Mouse (Mus musculus): ENCODE data around the gene Socs2. TPM values are rescaled to one million over a fixed set of nuclear protein-coding genes. Genes with fewer than 3 reads are reported as not detected.

Socs2 gene
- total RNA-seq, 4 experiments from 2014 or later = 32.4 to 40.8 (median 38.9) TPM

DNA sequence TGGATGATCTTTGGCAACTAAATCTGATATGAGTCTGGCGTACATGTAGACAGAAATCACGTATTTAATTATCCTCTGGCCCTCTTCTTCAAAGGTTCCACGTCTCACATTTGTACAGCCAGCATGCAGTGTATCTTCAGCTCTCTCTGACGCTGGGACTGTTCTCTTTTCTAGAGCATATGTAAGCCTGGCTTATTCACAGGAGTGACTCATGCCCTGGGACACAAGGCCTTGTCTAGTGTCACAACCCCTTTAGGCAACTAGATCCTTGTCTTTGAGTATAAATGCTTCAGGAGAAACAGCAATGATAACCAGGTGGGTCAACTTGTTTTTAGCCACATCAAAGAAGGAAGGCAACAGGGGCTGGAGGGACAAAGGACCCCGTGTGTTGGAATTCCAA lies 5.7 kb upstream of the Socs2 start:
- no peak for DNase-seq (ENCODE audit: low spot score in 2 of 2)

DNA sequence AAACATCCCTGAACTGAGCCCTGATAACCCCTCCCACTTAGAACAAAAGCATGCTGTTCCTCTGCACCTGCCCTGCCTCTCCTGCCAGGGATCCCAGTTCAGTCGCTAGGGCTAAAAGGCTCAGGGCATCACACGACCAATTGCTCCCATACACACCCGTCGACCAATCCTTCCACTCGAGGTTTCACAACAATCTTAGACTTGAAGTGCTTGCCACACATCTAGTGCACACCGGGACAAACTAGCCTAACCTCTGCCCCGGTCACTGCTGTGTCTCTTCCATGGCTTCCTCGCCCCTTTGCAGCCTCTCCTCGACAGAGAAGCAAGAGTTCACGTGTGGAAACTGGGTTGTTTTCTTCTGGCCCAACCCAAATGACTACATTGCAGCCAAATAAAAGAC lies 3.3 kb upstream of the Socs2 start:
- no peak for DNase-seq (ENCODE audit: low spot score in 2 of 2)

DNA sequence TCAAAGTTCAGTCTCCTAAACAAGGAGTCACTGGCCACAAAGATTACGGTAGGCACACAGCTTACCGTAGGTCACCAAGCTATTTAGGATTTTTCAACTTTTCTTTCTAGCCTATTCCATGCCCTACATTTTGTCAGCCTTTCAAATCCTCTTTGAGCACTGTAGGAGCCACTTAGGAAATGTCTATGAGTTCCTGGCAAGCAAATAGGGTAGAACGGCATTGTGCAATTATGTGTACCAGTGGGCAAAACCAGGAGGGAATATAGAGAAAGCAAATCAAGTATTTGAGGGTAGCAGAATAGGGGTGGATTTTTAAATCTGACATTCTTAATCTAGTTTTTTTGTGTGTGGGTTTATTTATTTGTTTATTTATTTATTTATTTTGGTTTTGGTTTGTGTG lies 2.7 kb upstream of the Socs2 start:
- no peak for DNase-seq (ENCODE audit: low spot score in 2 of 2)

DNA sequence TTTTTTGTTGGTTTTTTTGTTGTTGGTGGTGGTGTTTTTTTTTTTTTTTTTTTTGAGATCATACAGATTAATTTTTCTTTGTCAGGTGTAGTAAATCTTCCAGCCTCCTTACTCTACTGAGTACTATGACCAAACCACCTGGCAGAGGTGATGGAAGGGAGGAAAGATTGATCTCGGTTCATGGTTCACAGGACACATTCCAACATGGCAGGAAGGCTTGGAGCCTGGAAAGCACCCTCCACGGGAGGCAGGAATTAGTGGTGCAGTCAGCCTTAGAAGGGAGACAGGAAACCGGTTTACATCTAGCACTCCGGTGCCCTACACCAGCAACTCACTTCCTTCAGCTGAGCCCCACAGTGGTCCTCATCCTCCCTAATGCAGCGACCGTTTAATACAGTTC lies 1.7 kb upstream of the Socs2 start:
- no peak for DNase-seq (ENCODE audit: low spot score in 2 of 2)

DNA sequence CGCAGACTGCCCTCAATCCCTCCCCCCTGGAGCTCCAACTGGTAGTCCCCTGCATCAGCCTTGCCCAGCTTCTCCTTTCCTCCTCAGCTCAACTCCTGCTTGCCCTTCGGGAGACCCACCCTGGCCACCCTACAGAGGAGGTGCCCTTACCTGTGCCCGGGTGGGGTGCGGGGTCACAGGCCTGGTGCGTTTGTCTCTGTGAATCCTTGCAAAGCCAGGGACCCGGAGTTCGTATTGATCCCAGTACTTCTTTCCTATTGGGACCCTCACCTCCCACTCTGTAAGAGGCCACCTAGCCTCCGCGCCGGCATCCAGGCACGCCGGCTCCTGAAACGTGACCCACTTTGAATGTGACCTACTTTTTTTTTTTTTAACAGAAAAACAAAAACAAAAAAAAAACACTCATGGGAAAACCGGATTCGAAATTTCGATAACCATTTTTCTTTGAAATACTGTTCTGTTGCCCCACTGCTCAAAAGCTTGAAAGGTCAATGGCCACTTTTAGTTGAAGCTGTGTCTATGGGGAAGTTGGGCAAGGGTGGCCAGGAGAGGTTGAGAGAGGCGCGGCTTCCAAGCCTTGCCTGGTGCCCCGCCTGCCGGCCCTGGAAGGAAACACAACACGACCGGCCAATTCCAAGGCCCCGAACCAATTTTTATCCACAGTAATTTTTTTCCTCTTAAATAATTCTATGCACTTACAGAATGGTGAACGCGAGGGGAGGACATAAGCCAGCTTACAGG lies 686 bp upstream of the Socs2 start:
- peak in 1 of 2 experiments; percentile 37 for DNase-seq (ENCODE audit: low spot score in 2 of 2)

DNA sequence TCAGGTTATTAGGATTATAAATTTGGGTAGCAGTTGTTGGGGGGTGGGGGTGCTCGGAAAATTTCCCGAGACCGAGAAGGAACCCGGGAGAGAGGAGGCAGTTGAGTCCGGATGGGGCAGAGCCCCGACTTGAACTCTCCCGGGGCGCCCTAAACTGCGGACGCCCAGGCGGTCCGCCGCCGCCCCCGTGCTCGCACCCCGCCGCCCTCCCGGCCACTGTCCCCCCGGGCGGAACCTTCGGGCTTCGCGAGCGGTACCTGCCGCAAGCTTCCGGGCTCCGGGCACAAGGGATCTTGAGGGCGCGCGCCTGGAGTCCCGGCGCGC lies 657 bp downstream of the Socs2 start:
- no peak for DNase-seq (ENCODE audit: low spot score in 2 of 2)

DNA sequence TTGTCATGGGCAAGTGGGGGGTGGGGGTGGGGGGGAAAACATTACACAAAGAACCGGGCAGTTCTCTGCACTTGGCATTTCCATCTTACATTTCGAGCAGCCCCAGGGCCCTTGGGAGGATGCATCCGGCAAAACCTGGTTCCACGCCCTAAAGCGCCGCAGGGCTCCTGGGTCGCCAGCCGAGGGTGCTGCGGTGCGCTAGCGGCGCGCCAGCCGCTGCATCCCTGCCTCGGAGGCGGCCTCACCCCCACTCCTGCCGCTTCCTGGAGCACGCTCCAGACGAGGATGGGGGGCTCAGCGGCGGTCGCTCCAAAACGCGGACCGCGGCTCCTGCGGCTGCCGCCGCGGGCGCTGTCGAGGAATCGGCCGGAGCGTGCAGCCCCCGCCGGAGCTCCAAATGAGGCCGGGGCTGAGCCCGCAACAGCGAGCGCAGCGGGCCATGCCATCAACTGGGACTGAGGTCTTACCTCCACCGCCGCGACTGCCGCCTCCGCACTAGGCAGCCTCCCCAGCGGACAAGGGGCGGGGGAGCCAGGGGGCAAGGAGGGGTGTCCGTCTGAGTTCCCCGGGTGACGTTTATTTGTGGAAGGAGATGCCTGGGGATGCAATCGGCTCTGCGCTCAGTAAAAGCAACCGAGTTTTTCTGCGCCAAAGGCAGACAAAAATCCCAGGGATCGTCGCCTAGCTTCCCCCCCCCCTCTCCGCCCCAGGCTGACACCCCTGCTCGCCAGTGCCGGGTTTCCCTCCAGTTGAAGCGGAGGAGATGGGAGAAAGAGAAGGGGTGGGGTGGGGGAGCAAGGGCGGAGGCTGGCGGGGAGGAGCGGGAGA lies 1.2 kb downstream of the Socs2 start:
- peak in 1 of 2 experiments; percentile 28 for DNase-seq (ENCODE audit: low spot score in 2 of 2)

DNA sequence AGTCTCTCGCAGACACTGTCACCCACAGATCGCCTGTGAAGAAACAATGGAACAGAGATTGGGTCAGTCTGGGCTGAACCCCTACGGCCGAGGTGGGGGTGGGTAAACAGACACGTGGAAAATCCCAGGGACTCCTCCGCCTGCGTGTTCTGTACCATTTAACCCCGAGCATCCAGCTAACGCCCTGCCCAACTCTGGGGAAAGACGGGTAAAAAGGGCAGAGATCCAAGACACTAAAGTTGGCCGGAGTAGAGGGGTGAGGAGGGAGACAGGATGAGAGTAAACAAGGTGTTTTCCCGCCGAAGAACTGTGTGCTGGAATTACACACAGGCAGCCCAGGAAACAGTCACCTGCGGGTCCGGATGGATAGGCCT lies 1.8 kb downstream of the Socs2 start:
- DNase-seq (ENCODE audit: low spot score in 2 of 2) = no peak

DNA sequence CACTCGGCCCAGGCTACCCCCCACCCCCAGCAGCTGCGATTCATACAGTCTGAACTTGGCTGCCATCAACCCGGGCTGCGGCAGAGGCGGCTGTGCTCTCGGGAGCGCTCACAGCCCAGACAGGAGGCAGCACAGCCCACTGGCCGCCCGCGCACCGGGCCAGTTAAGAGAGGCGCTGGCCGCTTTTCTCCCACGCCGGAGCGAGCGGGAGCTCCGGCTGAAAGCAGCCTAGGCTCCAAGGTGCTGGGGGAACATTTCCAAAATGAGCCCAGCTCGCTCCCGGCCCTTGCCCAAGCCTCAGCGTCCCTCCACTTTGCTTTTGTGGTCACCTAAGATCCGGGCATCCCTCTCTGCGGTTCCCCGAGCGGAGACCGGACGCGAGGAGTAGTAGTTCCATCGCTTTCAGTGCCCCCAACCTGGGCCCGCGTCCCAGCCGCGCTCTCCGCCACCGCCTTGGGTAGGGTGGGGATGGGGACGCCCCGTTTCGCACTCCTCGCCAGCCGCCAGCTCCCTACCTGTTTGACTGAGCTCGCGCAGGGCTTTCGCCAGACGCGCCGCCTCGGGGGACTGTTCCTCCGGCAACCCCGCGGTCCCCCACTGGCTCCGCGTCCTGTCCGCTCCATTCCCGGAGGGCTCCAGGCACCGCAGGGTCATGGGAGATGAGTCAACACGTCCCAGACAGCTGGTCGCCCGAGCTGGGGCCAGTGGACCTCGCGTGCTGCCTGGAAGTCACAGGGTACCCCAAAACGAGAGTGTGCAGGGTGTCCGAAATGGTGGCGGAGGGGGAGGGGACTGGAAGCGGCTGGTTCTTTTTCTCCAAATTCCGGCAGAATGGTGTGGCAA lies 2.4 kb downstream of the Socs2 start:
- no peak for DNase-seq (ENCODE audit: low spot score in 2 of 2)

DNA sequence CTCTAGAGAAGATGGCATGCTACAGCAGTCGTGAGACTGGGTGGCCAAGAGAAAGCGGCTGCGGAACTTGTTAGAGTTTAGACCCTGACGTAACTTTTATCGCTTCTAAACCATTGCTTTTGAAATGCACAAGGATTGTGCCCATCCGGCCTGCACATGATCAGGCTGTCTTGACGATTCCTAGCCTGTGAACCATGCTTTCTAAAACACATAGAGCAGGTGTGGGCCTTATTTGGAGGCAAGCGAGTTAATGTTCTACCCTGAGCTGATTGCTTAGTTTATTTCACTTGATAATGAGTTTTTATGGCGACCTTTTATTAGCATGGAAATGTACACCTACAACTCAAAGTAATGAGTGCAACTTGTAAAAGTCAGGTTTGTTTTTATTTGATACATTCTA lies 5.8 kb downstream of the Socs2 start:
- DNase-seq (ENCODE audit: low spot score in 2 of 2) = no peak

DNA sequence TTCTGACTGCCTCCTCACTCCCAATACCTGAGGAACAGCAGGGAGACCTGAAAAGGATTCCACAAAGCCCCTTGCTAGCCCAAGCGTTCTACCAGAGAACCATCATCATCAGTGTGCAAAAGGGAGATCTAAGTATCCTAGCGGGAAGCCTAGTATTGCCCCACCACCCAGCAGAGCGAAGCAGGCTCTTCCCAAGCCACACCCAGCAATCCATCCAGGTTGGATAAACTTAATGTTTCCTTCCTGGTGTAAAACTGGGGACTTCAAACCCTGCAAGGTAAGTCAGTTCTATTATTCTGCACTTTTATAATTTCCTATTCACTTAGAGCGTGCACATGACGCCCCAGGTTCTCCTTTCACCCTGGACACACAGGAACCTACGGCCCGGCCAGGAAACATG lies 6.3 kb downstream of the Socs2 start:
- DNase-seq (ENCODE audit: low spot score in 2 of 2) = no peak

DNA sequence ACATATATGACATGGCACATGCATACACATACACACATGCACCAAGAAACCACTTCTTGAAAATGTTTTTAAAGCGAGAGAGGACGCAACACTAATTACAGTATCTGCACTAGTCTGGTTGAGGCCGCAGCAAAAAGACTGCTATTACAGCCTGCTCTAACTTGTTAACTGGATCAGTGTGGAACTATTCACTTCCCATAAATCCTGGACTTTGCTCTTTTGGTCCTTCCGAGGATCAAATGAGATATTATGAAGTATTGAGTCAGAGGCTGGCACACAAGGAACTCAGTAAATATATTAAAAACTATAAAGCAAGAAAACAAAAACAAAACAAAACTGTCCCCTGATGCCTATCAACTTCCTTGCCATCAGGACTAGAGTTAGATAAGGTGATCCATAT lies 6.8 kb downstream of the Socs2 start:
- no peak for DNase-seq (ENCODE audit: low spot score in 2 of 2)

DNA sequence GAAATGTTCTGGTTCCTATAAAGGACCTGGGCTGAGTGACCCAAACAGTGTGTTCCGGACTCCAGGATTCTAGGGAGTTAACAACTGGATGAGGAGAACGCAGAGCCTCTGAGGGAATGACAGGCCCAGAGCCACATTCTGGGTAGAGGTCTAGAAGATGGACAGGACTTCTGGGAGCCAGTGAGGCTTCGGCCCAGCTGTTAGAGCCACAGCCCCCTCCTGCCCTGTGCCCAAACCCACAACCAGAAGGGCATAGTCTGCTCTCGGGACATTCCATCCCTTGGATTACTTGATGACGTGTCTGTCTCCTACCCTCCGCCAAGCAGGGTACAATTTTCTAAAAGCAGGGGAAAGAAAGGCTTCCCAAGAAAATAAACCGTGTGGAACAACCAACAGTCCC lies 7.8 kb downstream of the Socs2 start:
- no peak for DNase-seq (ENCODE audit: low spot score in 2 of 2)

DNA sequence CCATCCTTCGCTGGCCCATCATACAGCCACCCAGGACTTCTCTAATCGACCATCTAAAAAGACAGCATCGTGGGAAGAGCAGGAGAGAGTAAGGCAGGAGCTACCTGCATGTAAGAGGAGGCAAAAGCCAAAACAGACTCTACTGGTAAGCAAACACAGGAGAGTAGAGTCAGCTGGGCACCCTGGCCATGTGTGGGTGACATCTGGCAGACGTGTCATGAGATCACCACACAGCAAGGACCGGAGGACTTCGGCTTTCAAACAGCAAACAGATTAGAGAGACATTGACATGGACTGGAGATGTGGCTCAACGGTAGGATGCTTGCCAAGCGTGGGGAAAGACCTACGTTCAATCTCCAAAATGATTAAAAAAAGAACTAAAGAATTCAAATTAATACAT lies 8.5 kb downstream of the Socs2 start:
- DNase-seq (ENCODE audit: low spot score in 2 of 2) = no peak

DNA sequence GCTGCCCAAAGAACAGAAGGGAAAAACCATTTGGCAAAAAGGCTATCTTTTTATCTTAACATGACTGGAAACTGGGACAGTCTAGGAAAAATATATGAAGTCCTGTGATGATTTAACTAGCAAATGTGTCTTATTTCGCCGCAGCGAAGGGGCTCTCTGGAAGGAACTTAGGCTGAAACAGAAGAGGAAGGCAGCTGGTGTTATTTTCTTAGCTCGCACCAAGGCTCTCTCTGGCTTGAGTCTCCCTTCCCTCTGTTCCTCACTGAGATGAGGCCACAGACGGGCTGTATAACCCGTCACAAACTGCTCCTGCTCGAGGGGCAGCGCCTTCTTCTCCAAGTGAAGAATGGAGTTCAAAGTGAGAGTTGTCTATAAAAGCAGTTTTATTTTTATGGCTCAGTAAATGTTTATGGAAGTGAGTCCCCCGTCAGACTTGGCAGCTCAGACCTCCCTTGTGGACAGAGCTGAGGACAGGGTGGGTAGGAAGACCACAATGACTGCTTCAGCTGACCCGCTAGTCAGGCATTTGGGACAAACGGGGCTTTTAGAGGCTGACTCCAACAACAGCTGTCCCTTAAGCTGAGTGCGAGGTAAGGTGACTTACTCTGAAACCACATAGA lies 9.3 kb downstream of the Socs2 start:
- DNase-seq (ENCODE audit: low spot score in 2 of 2) = no peak

DNA sequence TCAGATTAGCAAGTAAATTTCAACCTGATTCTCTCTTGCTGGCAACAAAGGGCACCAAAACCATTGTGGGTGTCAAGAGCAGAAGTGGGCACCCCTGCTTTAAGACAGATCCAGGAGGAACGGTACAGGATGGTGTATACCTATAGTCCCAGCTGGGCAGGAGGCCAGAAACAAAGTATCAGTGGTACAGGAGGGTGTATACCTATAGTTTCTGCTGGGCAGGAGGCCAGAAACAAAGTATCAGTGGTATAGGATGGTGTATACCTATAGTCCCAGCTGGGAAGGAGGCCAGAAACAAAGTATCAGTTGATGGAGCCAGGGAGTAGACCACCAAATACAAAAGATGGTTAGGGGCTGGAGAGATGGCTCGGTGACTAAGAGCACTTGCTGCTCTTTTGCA lies 12.2 kb downstream of the Socs2 start:
- no peak for DNase-seq (ENCODE audit: low spot score in 2 of 2)

DNA sequence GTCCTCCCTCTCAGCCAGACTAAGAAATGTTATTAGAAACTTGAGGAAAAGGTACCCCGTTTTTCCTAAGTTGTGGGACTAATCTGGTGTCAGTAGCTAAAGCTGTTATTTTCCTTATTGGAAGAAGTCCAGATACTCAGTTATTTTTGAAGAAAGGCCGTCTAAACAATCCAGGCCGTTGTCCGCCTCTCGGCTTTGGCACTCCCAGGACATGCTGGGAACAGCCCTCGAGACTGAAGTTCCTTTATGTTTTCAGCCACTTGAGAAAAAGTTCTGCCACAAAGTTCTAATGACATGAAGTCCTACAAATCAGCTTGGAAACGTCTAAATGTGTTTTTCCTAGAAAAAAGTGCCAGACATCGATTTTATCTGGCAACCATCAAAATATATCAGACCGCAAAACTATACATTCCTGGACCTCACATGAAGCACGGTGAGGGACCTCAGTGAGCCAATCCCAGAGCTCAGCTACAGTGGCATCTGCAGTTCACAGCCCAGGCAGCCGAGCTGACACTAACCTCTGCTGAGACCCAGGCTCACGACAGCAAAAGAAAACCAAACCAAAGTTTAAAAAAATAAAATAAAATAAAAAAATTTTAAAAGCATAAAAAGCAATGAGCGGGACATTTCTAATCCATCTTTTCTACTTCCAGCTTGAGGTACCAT lies 17.2 kb downstream of the Socs2 start:
- DNase-seq (ENCODE audit: low spot score in 2 of 2) = no peak

DNA sequence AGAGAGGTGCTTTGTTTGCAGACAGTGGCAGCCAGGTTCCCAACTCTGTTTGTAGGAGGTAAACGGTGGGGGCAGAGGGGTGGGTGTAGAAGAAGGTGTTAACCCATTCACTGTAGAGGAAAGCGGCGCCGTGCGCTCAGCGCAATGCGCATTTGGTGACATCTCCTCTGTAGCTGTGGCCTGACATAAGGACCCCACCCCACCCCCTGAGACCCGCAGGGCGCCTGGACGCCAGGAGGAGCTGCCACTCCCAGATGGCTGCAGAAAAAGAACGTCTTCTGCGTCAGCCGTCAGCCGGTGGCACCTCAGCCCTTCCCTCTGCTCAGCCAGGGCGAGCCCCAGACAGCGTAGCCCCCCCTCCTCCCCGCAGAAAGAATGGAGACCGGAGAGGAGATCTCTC lies 18.5 kb downstream of the Socs2 start:
- DNase-seq (ENCODE audit: low spot score in 2 of 2) = no peak

DNA sequence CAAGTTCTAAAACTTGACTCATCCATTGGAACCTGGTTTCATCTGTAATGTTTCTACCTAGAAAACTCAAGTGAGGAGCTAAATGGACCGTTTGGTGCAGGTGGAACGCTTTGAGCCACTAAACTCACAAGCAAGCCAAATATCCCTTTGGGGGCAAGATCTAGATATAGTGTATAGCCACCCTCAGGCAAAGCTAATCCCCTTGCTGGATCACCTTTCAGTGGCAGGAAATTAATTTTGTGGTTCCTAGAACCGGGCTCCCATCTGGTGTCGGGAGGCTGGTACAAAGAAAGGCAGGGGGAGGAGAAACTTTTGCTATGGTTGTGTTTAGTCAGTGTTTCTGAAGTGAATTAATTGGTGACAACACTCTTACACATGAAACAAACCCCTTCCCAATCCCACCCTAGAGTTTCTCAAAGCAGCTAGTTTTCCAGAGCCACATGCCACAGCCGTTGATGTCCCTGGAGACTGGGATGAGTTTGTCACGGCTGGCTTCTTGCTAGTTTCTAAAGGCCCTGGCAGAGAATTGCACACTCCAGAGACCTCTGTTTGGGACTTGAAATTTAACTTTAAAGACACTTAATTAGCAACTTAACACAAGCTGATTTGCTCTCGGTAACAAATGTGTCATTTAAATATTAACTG lies 19.7 kb downstream of the Socs2 start:
- no peak for DNase-seq (ENCODE audit: low spot score in 2 of 2)

DNA sequence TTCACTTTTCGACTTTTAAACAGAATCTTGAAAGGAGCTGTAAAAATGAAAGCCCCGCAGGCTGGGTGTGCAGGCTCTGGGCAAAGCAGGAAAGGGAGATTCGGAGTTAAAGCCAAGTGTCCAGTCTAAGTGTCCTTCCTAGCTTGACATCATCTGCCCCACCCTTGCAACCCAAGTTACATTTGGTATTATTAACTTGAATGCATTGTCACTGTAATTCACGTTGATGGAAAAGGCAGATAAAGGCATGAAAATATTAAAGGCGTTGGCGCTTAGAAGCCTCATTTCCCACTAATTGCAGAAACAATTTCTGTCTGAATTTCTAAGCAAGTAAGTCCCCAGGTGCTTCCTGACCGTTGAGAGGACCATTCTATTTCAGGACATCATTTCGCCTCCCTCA lies 20.6 kb downstream of the Socs2 start:
- no peak for DNase-seq (ENCODE audit: low spot score in 2 of 2)
